Mouse (Mus musculus) olfactory bulb, adult 2 months (tissue): ENCODE results near the gene Map7d3. TPM values are rescaled to one million over a fixed set of nuclear protein-coding genes. Genes with fewer than 3 reads are reported as not detected.

Source experiments
- H3K27ac ChIP-seq: fragments of 200-500 bp; 2 replicates; pipeline ENCODE4 v1.5.1; 2012; ENCODE audit warnings: low read depth, low read length; ENCODE audit not compliant: insufficient read depth
- H3K4me1 ChIP-seq: fragments of 200-500 bp; 2 replicates; pipeline ENCODE4 v1.6.1; 2012; ENCODE audit warnings: low read length; ENCODE audit not compliant: control insufficient read depth, insufficient read depth
- H3K4me3 ChIP-seq: fragments of 200-500 bp; 2 replicates; pipeline ENCODE4 v1.5.1; 2012; ENCODE audit warnings: mild to moderate bottlenecking, low read depth, low read length, moderate library complexity; ENCODE audit not compliant: insufficient read depth
- CTCF ChIP-seq: fragments of 200-500 bp; IDR thresholded peaks from 2 replicates; pipeline ENCODE4 v1.5.1; 2012; ENCODE audit warnings: low read depth, mild to moderate bottlenecking, low read length, moderate library complexity; ENCODE audit not compliant: insufficient read depth
- POLR2A ChIP-seq: fragments of 200-500 bp; IDR thresholded peaks from 2 replicates; pipeline ENCODE4 v1.6.1; 2012; ENCODE audit warnings: mild to moderate bottlenecking, low read depth, low read length, moderate library complexity; ENCODE audit not compliant: insufficient read depth
- WGBS: fragments of 180-500 bp; shearing (Covaris S2); methylation state at CpG from one replicate; pipeline ENCODE4 v1.1.7; 2018; 5-methylcytosine and 5-hydroxymethylcytosine counted together
- polyA plus RNA-seq: library from polyadenylated mRNA; stranded (reverse); fragments of >200 nt; gene quantifications from 2 replicates; pipeline ENCODE4 v1.2.4, GENCODE M21; 2012; ENCODE audit warnings: low replicate concordance; ENCODE audit not compliant: missing spikeins, insufficient read depth, insufficient read length

Gene Map7d3
- not detected in 2 replicates for polyA plus RNA-seq

- TF ChIP-seq POLR2A, result no peak
- TF ChIP-seq CTCF, result no peak
These were observed at the start of gene Map7d3 for GRCm38 (mm10) chrX:56821765-56822603. Gene Map7d3, minus strand, starts transcription at chrX:56822326.

GRCm38 (mm10) chrX:56869863-56870262, 47.7 kb upstream of the Map7d3 start, which contains the start of gene Adgrg4:
Gene Adgrg4, plus strand, starts transcription at chrX:56870163.
- TF ChIP-seq POLR2A, result no peak
- no peak for TF ChIP-seq CTCF
- Histone ChIP-seq H3K4me3 (no peak within 1 kb of the TSS), H3K27ac (no peak within 1 kb of the TSS), H3K4me1 (no peaks in the 10 kb centered on the region)
- WGBS, result 60% methylated on average over 2 of the region's 2 CpGs

More at GRCm38 (mm10) chrX:56821765-56822603, at the start of gene Map7d3:
- H3K4me1 ChIP-seq, result peaks cover 6% of the 10 kb centered on the region; the same call in 1 of the 2 replicates
- peak within 1 kb of the TSS; percentile 37 for H3K4me3 ChIP-seq
- no peak within 1 kb of the TSS for H3K27ac ChIP-seq
- 21% methylated on average over 35 of the region's 35 CpGs for WGBS

- no peaks in the 10 kb centered on the region for H3K4me1 ChIP-seq
- H3K27ac ChIP-seq, result no peak overlapping the region
- TF ChIP-seq POLR2A (no peak), CTCF (no peak)
- WGBS, result 51% methylated on average over 5 of the region's 5 CpGs
- no peak overlapping the region for H3K4me3 ChIP-seq
These were observed 19.1 kb upstream of the Map7d3 start for GRCm38 (mm10) chrX:56841255-56841654.

- H3K4me1 ChIP-seq, result no peaks in the 10 kb centered on the region
- H3K4me3 ChIP-seq, result no peak overlapping the region
- TF ChIP-seq POLR2A, result no peak
- no peak for TF ChIP-seq CTCF
- no peak overlapping the region for H3K27ac ChIP-seq
These were observed 17.2 kb upstream of the Map7d3 start for GRCm38 (mm10) chrX:56839369-56839768.

GRCm38 (mm10) chrX:56835842-56836241, 13.7 kb upstream of the Map7d3 start:
- WGBS, result 75% methylated on average over 6 of the region's 6 CpGs
- TF ChIP-seq CTCF (no peak), POLR2A (no peak)
- Histone ChIP-seq H3K27ac (no peak overlapping the region), H3K4me1 (no peaks in the 10 kb centered on the region), H3K4me3 (no peak overlapping the region)

- no peaks in the 10 kb centered on the region for H3K4me1 ChIP-seq
- WGBS, result 85% methylated on average over 6 of the region's 6 CpGs
- TF ChIP-seq POLR2A (no peak), CTCF (no peak)
- no peak overlapping the region for H3K27ac ChIP-seq
- no peak overlapping the region for H3K4me3 ChIP-seq
These were observed 5.4 kb upstream of the Map7d3 start for GRCm38 (mm10) chrX:56827492-56827891.

GRCm38 (mm10) chrX:56791268-56791667, 30.9 kb downstream of the Map7d3 start:
- Histone ChIP-seq H3K27ac (no peak overlapping the region), H3K4me3 (no peak overlapping the region), H3K4me1 (peaks cover 5% of the 10 kb centered on the region; the same call in 1 of the 2 replicates)
- TF ChIP-seq CTCF (peak; percentile 33; the same call in 1 of the 2 replicates), POLR2A (no peak)
- WGBS, result 27% methylated on average over 15 of the region's 15 CpGs

- 69% methylated on average over 4 of the region's 4 CpGs for WGBS
- Histone ChIP-seq H3K27ac (no peak overlapping the region), H3K4me3 (no peak overlapping the region), H3K4me1 (peaks cover 5% of the 10 kb centered on the region; the same call in 1 of the 2 replicates)
- TF ChIP-seq POLR2A, result no peak
- no peak for TF ChIP-seq CTCF
These were observed 31.5 kb downstream of the Map7d3 start for GRCm38 (mm10) chrX:56790591-56790990.

GRCm38 (mm10) chrX:56787486-56787885, 34.6 kb downstream of the Map7d3 start:
- 75% methylated on average over 3 of the region's 3 CpGs for WGBS
- no peak overlapping the region for H3K27ac ChIP-seq
- no peak overlapping the region for H3K4me3 ChIP-seq
- H3K4me1 ChIP-seq, result peaks cover 5% of the 10 kb centered on the region; the same call in 1 of the 2 replicates
- no peak for TF ChIP-seq CTCF
